Mouse (Mus musculus) forebrain, embryonic 15.5 days (tissue): Measurements from ENCODE around the gene Bean1. TPM values are rescaled to one million over a fixed set of nuclear protein-coding genes. Genes with fewer than 3 reads are reported as not detected.
"Not testable (repeated sequence)": the region's sequence is repeated elsewhere in the genome, so short reads cannot be mapped to it uniquely, and the experiment has no call there.

Source experiments
- ATAC-seq: fragments of 200-750 bp; cut with Nextera tagmentation; replicated peaks from 2 replicates; pipeline ENCODE4 v1.8.0; 2017; ENCODE audit warnings: mild to moderate bottlenecking, moderate TSS enrichment, moderate library complexity
- H3K27ac ChIP-seq: fragments of 300-500 bp; sonication (generic); replicated peaks from 2 replicates; pipeline ENCODE4 v1.5.1; 2015; ENCODE audit warnings: mild to moderate bottlenecking, inconsistent platforms
- H3K27me3 ChIP-seq: fragments of 300-500 bp; sonication (generic); 2 replicates; pipeline ENCODE4 v1.6.1; 2015; ENCODE audit warnings: inconsistent platforms
- H3K36me3 ChIP-seq: fragments of 300-500 bp; sonication (generic); 2 replicates; pipeline ENCODE4 v1.6.1; 2015; ENCODE audit warnings: mild to moderate bottlenecking, inconsistent platforms
- H3K4me1 ChIP-seq: fragments of 300-500 bp; sonication (generic); 2 replicates; pipeline ENCODE4 v1.6.1; 2015; ENCODE audit warnings: inconsistent platforms
- H3K4me2 ChIP-seq: fragments of 300-500 bp; sonication (generic); replicated peaks from 2 replicates; pipeline ENCODE4 v1.6.1; 2015; ENCODE audit warnings: mild to moderate bottlenecking, inconsistent platforms
- H3K4me3 ChIP-seq: fragments of 300-500 bp; sonication (generic); 2 replicates; pipeline ENCODE4 v1.5.1; 2015; ENCODE audit warnings: mild to moderate bottlenecking, inconsistent platforms
- H3K9ac ChIP-seq: fragments of 300-500 bp; sonication (generic); replicated peaks from 2 replicates; pipeline ENCODE4 v1.6.1; 2015; ENCODE audit warnings: mild to moderate bottlenecking, inconsistent platforms
- H3K9me3 ChIP-seq: fragments of 300-500 bp; sonication (generic); 2 replicates; pipeline ENCODE4 v1.6.1; 2016; ENCODE audit warnings: inconsistent platforms
- WGBS: fragments of 180-500 bp; shearing (Covaris S2); methylation state at CpG from one replicate; pipeline ENCODE4 v1.1.7; 2015; ENCODE audit warnings: mixed read lengths; 5-methylcytosine and 5-hydroxymethylcytosine counted together
- polyA plus RNA-seq: library from polyadenylated mRNA; unstranded; fragments of >200 nt; fragmentation: Nextera tagmentation; extraction: Ambion mirVana; gene quantifications from 2 replicates; pipeline ENCODE4 v1.2.1, GENCODE M21; 2015

Bean1 gene
- polyA plus RNA-seq, 1 experiment from 2014 or later: 2.1 TPM

GRCm38 (mm10) chr8:104249442-104249996, 79.3 kb downstream of the Bean1 start:
- H3K9me3 ChIP-seq: no peaks in the 10 kb centered on the region
- no peaks in the 10 kb centered on the region for H3K27me3 ChIP-seq
- H3K4me1 ChIP-seq: peaks cover 29% of the 10 kb centered on the region
- H3K4me2 ChIP-seq: no peak overlapping the region
- ATAC-seq: no peak
- no peak overlapping the region for H3K9ac ChIP-seq
- H3K27ac ChIP-seq: no peak overlapping the region
- WGBS: 81% methylated on average over 7 of the region's 7 CpGs
- H3K4me3 ChIP-seq: no peak overlapping the region
- peaks cover 2% of the 10 kb centered on the region; the same call in 1 of the 2 replicates for H3K36me3 ChIP-seq

- peaks cover 29% of the 10 kb centered on the region for H3K4me1 ChIP-seq
- H3K36me3 ChIP-seq: no peaks in the 10 kb centered on the region
- H3K27me3 ChIP-seq: no peaks in the 10 kb centered on the region
- peak within 1 kb of the TSS; percentile 74 for H3K4me3 ChIP-seq
- H3K9me3 ChIP-seq: no peaks in the 10 kb centered on the region
- peak within 1 kb of the TSS; percentile 67 for H3K4me2 ChIP-seq
- WGBS: 3% methylated on average over 41 of the region's 41 CpGs
- ATAC-seq: peak; percentile 74
- H3K27ac ChIP-seq: peak within 1 kb of the TSS; percentile 65
- H3K9ac ChIP-seq: peak within 1 kb of the TSS; percentile 75
Observed at GRCm38 (mm10) chr8:104250439-104251367, 80.5 kb downstream of the Bean1 start, which contains the start of gene Cklf. Cklf (plus strand) TSS chr8:104250861.

- Histone ChIP-seq H3K9me3 (no peaks in the 10 kb centered on the region), H3K4me2 (peak overlapping the region; percentile 67), H3K4me1 (peaks cover 29% of the 10 kb centered on the region), H3K27ac (no peak overlapping the region), H3K9ac (peak overlapping the region; percentile 75), H3K4me3 (peak overlapping the region; percentile 74), H3K27me3 (no peaks in the 10 kb centered on the region), H3K36me3 (no peaks in the 10 kb centered on the region)
- 0% methylated on average over 7 of the region's 7 CpGs for WGBS
- ATAC-seq: no peak
Observed at GRCm38 (mm10) chr8:104251461-104251860, 81.2 kb downstream of the Bean1 start.

- 80% methylated on average over 3 of the region's 3 CpGs for WGBS
- Histone ChIP-seq H3K27ac (no peak overlapping the region), H3K9ac (no peak overlapping the region), H3K9me3 (no peaks in the 10 kb centered on the region), H3K4me2 (no peak overlapping the region), H3K4me1 (peaks cover 16% of the 10 kb centered on the region), H3K27me3 (no peaks in the 10 kb centered on the region), H3K36me3 (peaks cover 7% of the 10 kb centered on the region), H3K4me3 (no peak overlapping the region)
- no peak for ATAC-seq
Observed at GRCm38 (mm10) chr8:104253016-104253415, 82.8 kb downstream of the Bean1 start.

- not testable (repeated sequence) for H3K4me2 ChIP-seq, H3K4me3 ChIP-seq, H3K27ac ChIP-seq, H3K27me3 ChIP-seq, H3K9ac ChIP-seq, H3K9me3 ChIP-seq, H3K4me1 ChIP-seq, ATAC-seq
- peaks cover 30% of the 10 kb centered on the region for H3K36me3 ChIP-seq
- 94% methylated on average over 5 of the region's 5 CpGs for WGBS
Observed at GRCm38 (mm10) chr8:104261802-104262201, 91.6 kb downstream of the Bean1 start.

- WGBS: 96% methylated on average over 22 of the region's 22 CpGs
- ATAC-seq, H3K27me3 ChIP-seq, H3K9ac ChIP-seq, H3K4me1 ChIP-seq, H3K27ac ChIP-seq, H3K9me3 ChIP-seq, H3K4me2 ChIP-seq, H3K4me3 ChIP-seq: not testable (repeated sequence)
- peaks cover 10% of the 10 kb centered on the region; the same call in 1 of the 2 replicates for H3K36me3 ChIP-seq
Observed at GRCm38 (mm10) chr8:104264271-104264935, 94.2 kb downstream of the Bean1 start.

- no peak overlapping the region for H3K27ac ChIP-seq
- no peaks in the 10 kb centered on the region for H3K27me3 ChIP-seq
- no peak overlapping the region for H3K4me3 ChIP-seq
- H3K9ac ChIP-seq: no peak overlapping the region
- ATAC-seq: no peak
- H3K4me2 ChIP-seq: no peak overlapping the region
- H3K4me1 ChIP-seq: no peaks in the 10 kb centered on the region
- peaks cover 10% of the 10 kb centered on the region; the same call in 1 of the 2 replicates for H3K36me3 ChIP-seq
- no peaks in the 10 kb centered on the region for H3K9me3 ChIP-seq
Observed at GRCm38 (mm10) chr8:104268368-104268767, 98.1 kb downstream of the Bean1 start.

Other genes starting within 250 kb of the Bean1 start
- 9.0 and 9.3 TPM in 2 replicates for gene Cdh5, start 68.8 kb upstream of the Bean1 start, polyA plus RNA-seq
- 46.8 and 50.8 TPM in 2 replicates for gene Tk2, start 78.1 kb downstream of the Bean1 start, polyA plus RNA-seq
- gene Cklf, start 80.4 kb downstream of the Bean1 start, polyA plus RNA-seq: 31.9 and 37.6 TPM in 2 replicates
- not detected in 2 replicates for gene Cmtm2a, start 122.7 kb downstream of the Bean1 start, polyA plus RNA-seq
- not detected in 2 replicates for gene Gm45711, start 139.6 kb downstream of the Bean1 start, polyA plus RNA-seq
- not detected in 2 replicates for gene Cmtm1, start 139.7 kb downstream of the Bean1 start, polyA plus RNA-seq
- not detected in 2 replicates for gene Gm11020, start 151.1 kb downstream of the Bean1 start, polyA plus RNA-seq
- gene Cmtm2b, start 151.8 kb downstream of the Bean1 start, polyA plus RNA-seq: not detected in 2 replicates
- 32.7 and 34.3 TPM in 2 replicates for gene Cmtm3, start 169.0 kb downstream of the Bean1 start, polyA plus RNA-seq
- gene Cmtm4, start 225.4 kb downstream of the Bean1 start, polyA plus RNA-seq: 2.6 and 2.9 TPM in 2 replicates